Mouse (Mus musculus) hindbrain, embryonic 14.5 days (tissue): Measurements from ENCODE around the gene Gan. TPM values are rescaled to one million over a fixed set of nuclear protein-coding genes. Genes with fewer than 3 reads are reported as not detected.

Experiments used
- ATAC-seq: fragments of 200-750 bp; cut with Nextera tagmentation; 2 replicates; pipeline ENCODE4 v1.8.0; 2017; ENCODE audit warnings: moderate number of reproducible peaks, mild to moderate bottlenecking, moderate TSS enrichment, moderate library complexity; ENCODE audit not compliant: low FRiP score
- DNase-seq: peaks from one replicate; pipeline ENCODE4 v3.0.0-alpha.2; 2015; ENCODE audit warnings: low spot score
- H3K27ac ChIP-seq: fragments of 300-500 bp; sonication (generic); 2 replicates; pipeline ENCODE4 v1.5.1; 2014; ENCODE audit warnings: mild to moderate bottlenecking, moderate library complexity
- H3K27me3 ChIP-seq: fragments of 300-500 bp; sonication (generic); 2 replicates; pipeline ENCODE4 v1.6.1; 2014; ENCODE audit warnings: mild to moderate bottlenecking, low read length, mixed read lengths; ENCODE audit not compliant: control insufficient read depth, insufficient read depth
- H3K36me3 ChIP-seq: fragments of 300-500 bp; sonication (generic); replicated peaks from 2 replicates; pipeline ENCODE4 v1.6.1; 2014; ENCODE audit not compliant: control insufficient read depth, insufficient read depth
- H3K4me1 ChIP-seq: fragments of 300-500 bp; sonication (generic); replicated peaks from 2 replicates; pipeline ENCODE4 v1.6.1; 2014; ENCODE audit warnings: antibody characterized with exemption, low read length, mixed read lengths; ENCODE audit not compliant: control insufficient read depth, insufficient read depth
- H3K4me2 ChIP-seq: fragments of 300-500 bp; sonication (generic); replicated peaks from 2 replicates; pipeline ENCODE4 v1.6.1; 2014; ENCODE audit warnings: mild to moderate bottlenecking, moderate library complexity
- H3K4me3 ChIP-seq: fragments of 300-500 bp; sonication (generic); replicated peaks from 2 replicates; pipeline ENCODE4 v1.5.1; 2014; ENCODE audit warnings: mild to moderate bottlenecking, low read length
- H3K9ac ChIP-seq: fragments of 300-500 bp; sonication (generic); 2 replicates; pipeline ENCODE4 v1.6.1; 2014
- H3K9me3 ChIP-seq: fragments of 300-500 bp; sonication (generic); 2 replicates; pipeline ENCODE4 v1.6.1; 2016; ENCODE audit warnings: low read length; ENCODE audit not compliant: control insufficient read depth
- WGBS: fragments of 180-500 bp; shearing (Covaris S2); extraction: QIAGEN DNeasy Blood & Tissue Kit; methylation state at CpG from one replicate; pipeline ENCODE4 v1.1.7; 2014; 5-methylcytosine and 5-hydroxymethylcytosine counted together
- polyA plus RNA-seq: library from polyadenylated mRNA; unstranded; fragments of >200 nt; fragmentation: Nextera tagmentation; extraction: Ambion mirVana; gene quantifications from 2 replicates; pipeline ENCODE4 v1.2.1, GENCODE M21; 2014

Gan gene
- polyA plus RNA-seq, 1 experiment from 2014 or later: 4.7 TPM

GRCm38 (mm10) chr8:117203085-117203484 is 45.1 kb downstream of the Gan start:
- Histone ChIP-seq H3K4me2 (no peak overlapping the region), H3K4me3 (no peak overlapping the region), H3K9me3 (no peaks in the 10 kb centered on the region), H3K27ac (no peak overlapping the region), H3K4me1 (no peaks in the 10 kb centered on the region), H3K9ac (no peak overlapping the region), H3K36me3 (peaks cover 31% of the 10 kb centered on the region), H3K27me3 (no peaks in the 10 kb centered on the region)
- ATAC-seq: no peak
- 92% methylated on average over 4 of the region's 4 CpGs for WGBS
- no peak for DNase-seq

- Histone ChIP-seq H3K4me1 (no peaks in the 10 kb centered on the region), H3K9ac (no peak overlapping the region), H3K27me3 (no peaks in the 10 kb centered on the region), H3K36me3 (peaks cover 19% of the 10 kb centered on the region), H3K27ac (no peak overlapping the region), H3K4me3 (no peak overlapping the region), H3K4me2 (no peak overlapping the region), H3K9me3 (no peaks in the 10 kb centered on the region)
- DNase-seq (no peak), ATAC-seq (no peak)
- WGBS: 87% methylated on average over 4 of the region's 4 CpGs
Measured at GRCm38 (mm10) chr8:117205884-117206283, 47.9 kb downstream of the Gan start.

GRCm38 (mm10) chr8:117206636-117207035 is 48.7 kb downstream of the Gan start:
- DNase-seq (no peak), ATAC-seq (no peak)
- H3K4me2 ChIP-seq: no peak overlapping the region
- peaks cover 15% of the 10 kb centered on the region for H3K36me3 ChIP-seq
- no peaks in the 10 kb centered on the region for H3K27me3 ChIP-seq
- WGBS: 98% methylated on average over 7 of the region's 7 CpGs
- H3K9me3 ChIP-seq: no peaks in the 10 kb centered on the region
- H3K4me3 ChIP-seq: no peak overlapping the region
- H3K9ac ChIP-seq: no peak overlapping the region
- no peaks in the 10 kb centered on the region for H3K4me1 ChIP-seq
- no peak overlapping the region for H3K27ac ChIP-seq

- H3K4me3 ChIP-seq: no peak overlapping the region
- H3K9ac ChIP-seq: no peak overlapping the region
- DNase-seq (no peak), ATAC-seq (no peak)
- H3K27ac ChIP-seq: no peak overlapping the region
- 93% methylated on average over 12 of the region's 12 CpGs for WGBS
- H3K9me3 ChIP-seq: no peaks in the 10 kb centered on the region
- H3K36me3 ChIP-seq: peaks cover 11% of the 10 kb centered on the region
- no peaks in the 10 kb centered on the region for H3K27me3 ChIP-seq
- H3K4me1 ChIP-seq: no peaks in the 10 kb centered on the region
- no peak overlapping the region for H3K4me2 ChIP-seq
Measured at GRCm38 (mm10) chr8:117209150-117209549, 51.2 kb downstream of the Gan start.

- Histone ChIP-seq H3K4me2 (no peak overlapping the region), H3K4me3 (no peak overlapping the region), H3K27me3 (no peaks in the 10 kb centered on the region), H3K36me3 (no peaks in the 10 kb centered on the region), H3K9ac (no peak overlapping the region), H3K4me1 (no peaks in the 10 kb centered on the region), H3K9me3 (no peaks in the 10 kb centered on the region), H3K27ac (no peak overlapping the region)
- 90% methylated on average over 11 of the region's 11 CpGs for WGBS
- DNase-seq (no peak), ATAC-seq (no peak)
Measured at GRCm38 (mm10) chr8:117212100-117212499, 54.2 kb downstream of the Gan start.

- no peaks in the 10 kb centered on the region for H3K36me3 ChIP-seq
- H3K4me3 ChIP-seq: no peak overlapping the region
- no peak overlapping the region for H3K9ac ChIP-seq
- no peaks in the 10 kb centered on the region for H3K9me3 ChIP-seq
- ATAC-seq (no peak), DNase-seq (no peak)
- no peaks in the 10 kb centered on the region for H3K27me3 ChIP-seq
- no peaks in the 10 kb centered on the region for H3K4me1 ChIP-seq
- no peak overlapping the region for H3K27ac ChIP-seq
- H3K4me2 ChIP-seq: no peak overlapping the region
- 100% methylated on average over 2 of the region's 2 CpGs for WGBS
Measured at GRCm38 (mm10) chr8:117217724-117218123, 59.8 kb downstream of the Gan start.

GRCm38 (mm10) chr8:117222396-117222795 is 64.5 kb downstream of the Gan start:
- Histone ChIP-seq H3K4me1 (no peaks in the 10 kb centered on the region), H3K27me3 (no peaks in the 10 kb centered on the region), H3K4me2 (no peak overlapping the region), H3K27ac (no peak overlapping the region), H3K9me3 (no peaks in the 10 kb centered on the region), H3K36me3 (no peaks in the 10 kb centered on the region), H3K4me3 (no peak overlapping the region), H3K9ac (no peak overlapping the region)
- DNase-seq (no peak), ATAC-seq (no peak)
- WGBS: 80% methylated on average over 6 of the region's 6 CpGs

- WGBS: 13% methylated on average over 9 of the region's 9 CpGs
- peak; percentile 76 for ATAC-seq
Measured at GRCm38 (mm10) chr8:117224630-117225029, 66.7 kb downstream of the Gan start.

GRCm38 (mm10) chr8:117226306-117226705 is 68.4 kb downstream of the Gan start:
- H3K4me3 ChIP-seq: no peak overlapping the region
- no peak for DNase-seq
- 87% methylated on average over 12 of the region's 12 CpGs for WGBS
- no peak for ATAC-seq
- no peaks in the 10 kb centered on the region for H3K9me3 ChIP-seq
- H3K4me1 ChIP-seq: no peaks in the 10 kb centered on the region
- H3K9ac ChIP-seq: no peak overlapping the region
- H3K4me2 ChIP-seq: no peak overlapping the region
- no peaks in the 10 kb centered on the region for H3K27me3 ChIP-seq
- no peaks in the 10 kb centered on the region for H3K36me3 ChIP-seq
- no peak overlapping the region for H3K27ac ChIP-seq

More at GRCm38 (mm10) chr8:117224630-117225029, 66.7 kb downstream of the Gan start:
- peak; percentile 95 for DNase-seq
- Histone ChIP-seq H3K36me3 (no peaks in the 10 kb centered on the region), H3K4me1 (no peaks in the 10 kb centered on the region), H3K9me3 (no peaks in the 10 kb centered on the region), H3K9ac (no peak overlapping the region; the same call in 1 of the 2 replicates), H3K27ac (no peak overlapping the region), H3K27me3 (no peaks in the 10 kb centered on the region), H3K4me2 (peak overlapping the region; percentile 40), H3K4me3 (no peak overlapping the region)

- ATAC-seq (no peak), DNase-seq (no peak)
- Histone ChIP-seq H3K4me1 (no peaks in the 10 kb centered on the region), H3K4me3 (no peak overlapping the region), H3K9ac (no peak overlapping the region), H3K27ac (no peak overlapping the region), H3K27me3 (no peaks in the 10 kb centered on the region), H3K36me3 (no peaks in the 10 kb centered on the region), H3K9me3 (no peaks in the 10 kb centered on the region), H3K4me2 (no peak overlapping the region)
- 91% methylated on average over 2 of the region's 2 CpGs for WGBS
Measured at GRCm38 (mm10) chr8:117227339-117227738, 69.4 kb downstream of the Gan start.
